ENCODE assay signal across 16 mouse cellular contexts in genomic region chr16:23606651-23607050, GRCm38 (mm10).
"Had no signal": no experiment of that assay in that cellular context is flagged by ENCODE, and none has a peak within 500 bp of the region (broad histone marks: within the 10 kb centered on the region; RNA-seq: fewer than 3 reads in every experiment).

No protein-coding gene starts in this region.

- ATAC-seq: midbrain, embryonic 16.5 days had no signal

- H3K4me2 ChIP-seq: lung, embryonic 14.5 days; midbrain, embryonic 12.5 days; neural tube, embryonic 13.5 days; neural tube, embryonic 15.5 days; stomach, embryonic 15.5 days had no signal

- H3K4me3 ChIP-seq: midbrain, embryonic 10.5 days; midbrain, embryonic 12.5 days; myocyte; neural tube, embryonic 13.5 days; neural tube, embryonic 15.5 days; stomach, embryonic 15.5 days had no signal

- H3K9me3 ChIP-seq: midbrain, embryonic 10.5 days; midbrain, embryonic 12.5 days; neural tube, embryonic 13.5 days; neural tube, embryonic 15.5 days; stomach, embryonic 15.5 days had no signal

- H3K4me1 ChIP-seq: midbrain, embryonic 12.5 days; neural tube, embryonic 13.5 days; stomach, embryonic 15.5 days had no signal

- H3K27ac ChIP-seq: midbrain, embryonic 10.5 days; midbrain, embryonic 12.5 days; neural tube, embryonic 13.5 days; neural tube, embryonic 15.5 days; stomach, embryonic 15.5 days; stomach, postnatal 0 days had no signal

- H3K27me3 ChIP-seq: midbrain, embryonic 12.5 days; neural tube, embryonic 13.5 days; neural tube, embryonic 15.5 days; stomach, embryonic 15.5 days had no signal

- DNase-seq: lung, embryonic 14.5 days; lung, postnatal 10 days; lung, postnatal 4 days; midbrain, embryonic 14.5 days; right cerebral cortex, postnatal 14 days; thymus, adult 2 months; thymus, postnatal 25 days; thymus, postnatal 4 days had no signal

- H3K36me3 ChIP-seq: midbrain, embryonic 10.5 days; midbrain, embryonic 12.5 days; neural tube, embryonic 13.5 days; neural tube, embryonic 15.5 days; stomach, embryonic 15.5 days had no signal

- H3K9ac ChIP-seq: lung, embryonic 14.5 days; midbrain, embryonic 12.5 days; neural tube, embryonic 13.5 days; neural tube, embryonic 15.5 days; stomach, embryonic 15.5 days had no signal
